Mouse (Mus musculus) lung, adult 2 months (tissue): ENCODE data around the gene Polk.

Experiments used
- CTCF ChIP-seq: fragments of 200-500 bp; IDR thresholded peaks from 2 replicates; pipeline ENCODE4 v1.5.1; 2011; ENCODE audit warnings: mild to moderate bottlenecking, low read length, control low read depth; ENCODE audit not compliant: insufficient read depth
- POLR2A ChIP-seq: fragments of 200-500 bp; IDR thresholded peaks from 2 replicates; pipeline ENCODE4 v1.6.1; 2011; ENCODE audit warnings: low read depth, mild to moderate bottlenecking, control low read depth, low read length, borderline replicate concordance; ENCODE audit errors: extremely low read depth

GRCm38 (mm10) chr13:96588642-96589041 is 46.3 kb upstream of the Polk start:
- TF ChIP-seq CTCF = no peak
- TF ChIP-seq POLR2A = no peak
